Mouse (Mus musculus) right cerebral cortex, postnatal 25 days (tissue): ENCODE measurements around the gene Sestd1.

ENCODE experiments used
- DNase-seq: peaks from one replicate; pipeline ENCODE4 v3.0.0; 2022

Sestd1 gene

DNA sequence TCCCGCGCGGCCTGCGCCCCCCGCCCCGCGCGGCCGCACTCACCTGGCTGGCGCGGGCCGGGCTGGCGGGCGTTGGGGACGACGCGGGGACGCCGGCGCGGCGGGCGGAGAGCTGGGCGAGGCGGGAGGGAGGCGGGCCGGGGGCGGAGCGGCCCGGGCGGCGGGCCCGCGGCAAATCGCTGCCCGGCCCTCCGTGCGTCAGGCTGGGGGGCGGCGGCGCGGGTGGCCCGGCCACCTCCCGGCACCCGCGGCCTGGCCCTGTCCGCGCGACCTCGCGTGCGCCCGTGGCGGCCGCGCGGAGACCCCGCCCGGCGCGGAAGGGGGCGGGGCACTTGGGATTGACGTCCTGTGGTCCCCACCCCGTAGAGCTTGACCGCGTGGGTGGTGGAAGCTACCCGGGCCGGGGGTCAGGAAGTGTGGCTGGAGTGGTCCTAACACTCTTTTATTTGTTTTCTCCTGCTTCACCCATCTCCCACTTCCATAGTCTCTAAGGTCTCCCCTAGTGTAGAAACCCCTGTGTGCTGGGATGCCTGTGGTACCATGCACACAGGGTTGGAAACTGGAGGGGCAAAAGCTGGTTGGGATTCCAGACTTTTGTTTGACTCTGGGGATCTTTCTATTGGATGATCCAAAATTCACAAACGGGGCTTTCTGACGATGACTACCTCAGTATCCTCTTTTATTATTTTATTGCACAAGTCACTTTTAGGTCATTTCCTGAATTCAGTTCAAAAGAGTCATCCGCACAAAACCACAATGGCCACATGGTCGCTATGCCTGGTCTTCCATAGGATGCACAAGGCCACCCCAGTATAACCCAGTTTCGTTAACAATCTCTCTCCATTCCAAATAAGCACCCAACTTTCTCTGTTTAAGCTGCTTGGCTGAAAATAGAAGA is at the start of gene Sestd1:
Sestd1 (minus strand) TSS at position 81 of the 898 bp plus-strand sequence.
- DNase-seq: peak; percentile 72

DNA sequence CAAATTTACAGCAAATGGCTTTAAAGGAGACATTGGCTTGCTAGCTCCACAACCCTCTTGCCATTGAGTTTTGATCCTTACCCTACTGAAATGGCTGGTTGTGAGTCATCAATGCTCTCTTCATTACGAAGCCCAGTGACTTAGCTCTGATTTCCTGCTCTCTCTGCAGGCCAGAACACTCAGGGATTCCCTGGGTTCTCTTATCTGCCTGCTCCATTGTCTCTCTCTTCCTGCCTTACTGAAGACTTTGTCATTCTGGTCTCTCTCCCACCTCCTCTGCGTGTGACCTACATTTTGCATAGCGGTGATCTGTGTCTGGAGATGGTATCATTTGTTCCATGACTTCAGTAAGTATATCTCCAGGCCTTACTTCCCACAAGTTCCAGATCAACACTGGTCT is 46.9 kb upstream of the Sestd1 start:
- DNase-seq: no peak

DNA sequence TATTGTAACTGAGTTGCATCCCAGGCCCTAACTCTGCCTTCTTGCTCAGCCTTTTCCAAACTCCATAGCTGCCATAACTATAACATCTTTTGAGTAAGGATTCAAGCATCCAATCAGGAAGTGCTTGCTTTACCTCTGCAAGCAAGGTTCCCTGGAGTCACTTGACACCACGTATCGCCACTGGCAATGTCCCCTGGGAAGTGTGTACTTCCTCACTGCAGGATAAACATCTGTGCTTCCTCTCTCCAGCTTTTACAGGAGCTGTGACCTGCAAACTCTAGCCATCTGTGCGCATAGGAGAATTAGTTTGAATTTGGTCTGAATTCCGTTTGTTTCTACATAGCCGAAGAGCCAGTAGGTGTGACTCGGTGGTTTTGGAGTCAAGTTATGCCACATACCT is 43.3 kb upstream of the Sestd1 start:
- no peak for DNase-seq

DNA sequence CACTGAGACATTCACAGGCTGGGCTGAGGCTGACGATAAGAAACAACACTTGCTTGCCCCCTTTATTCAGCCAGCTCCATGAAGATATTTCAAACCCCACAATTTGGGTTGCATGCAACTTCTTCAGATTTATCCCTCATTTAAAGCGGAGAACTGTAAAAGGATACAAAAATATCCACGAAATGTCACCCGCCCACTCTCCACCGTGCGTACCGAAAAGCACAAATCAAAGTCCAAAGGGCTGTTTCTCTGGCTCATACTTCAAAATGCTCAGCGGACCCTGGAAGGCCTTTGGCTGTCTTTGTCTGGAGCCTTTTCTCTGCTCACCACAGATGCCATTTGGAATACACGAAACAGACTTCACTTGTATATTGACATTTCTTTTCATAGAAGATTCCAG is 42.8 kb upstream of the Sestd1 start:
- no peak for DNase-seq

- DNase-seq: no peak
These were observed 38.8 kb upstream of the Sestd1 start for GRCm38 (mm10) chr2:77319196-77319595.

DNA sequence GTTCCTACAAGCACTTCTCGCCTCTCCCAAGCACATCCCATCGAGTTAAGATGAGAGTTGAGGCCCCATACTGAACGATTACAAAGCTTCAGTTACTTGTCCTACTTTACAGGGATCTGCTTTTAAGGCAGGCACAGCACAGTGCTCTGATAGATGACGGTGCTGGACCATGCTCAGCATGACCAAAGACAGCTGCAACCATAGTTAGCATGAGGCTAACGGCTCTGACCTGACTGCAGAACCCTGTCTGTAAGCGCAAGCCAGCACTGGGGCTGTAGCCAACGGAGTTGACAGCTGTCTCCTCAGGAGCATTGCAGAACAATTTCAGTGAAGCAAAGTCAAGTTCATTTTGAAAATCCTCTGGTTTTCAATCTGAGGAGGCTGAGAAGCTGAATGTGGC is 36.6 kb upstream of the Sestd1 start:
- DNase-seq: no peak

DNA sequence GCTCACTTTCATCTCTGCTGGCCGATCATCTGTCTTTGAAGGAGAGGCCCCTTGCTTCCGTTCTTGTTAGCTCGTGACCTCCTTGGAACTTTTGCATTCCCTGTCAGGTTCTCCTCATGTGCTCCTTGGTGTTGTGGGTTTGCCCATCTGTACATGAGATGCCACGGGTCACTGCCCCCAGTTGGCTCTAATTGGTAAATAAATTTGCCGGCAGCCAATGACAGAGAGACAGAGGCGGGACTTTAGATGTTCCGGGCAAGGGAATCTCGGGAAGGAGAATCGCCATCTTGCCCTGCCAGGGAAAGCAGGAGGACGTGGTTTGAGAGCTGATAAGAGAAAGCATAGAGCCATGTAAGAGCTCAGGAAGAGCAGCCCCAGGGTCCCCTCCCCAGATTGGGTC is 33.5 kb upstream of the Sestd1 start:
- DNase-seq: no peak

DNA sequence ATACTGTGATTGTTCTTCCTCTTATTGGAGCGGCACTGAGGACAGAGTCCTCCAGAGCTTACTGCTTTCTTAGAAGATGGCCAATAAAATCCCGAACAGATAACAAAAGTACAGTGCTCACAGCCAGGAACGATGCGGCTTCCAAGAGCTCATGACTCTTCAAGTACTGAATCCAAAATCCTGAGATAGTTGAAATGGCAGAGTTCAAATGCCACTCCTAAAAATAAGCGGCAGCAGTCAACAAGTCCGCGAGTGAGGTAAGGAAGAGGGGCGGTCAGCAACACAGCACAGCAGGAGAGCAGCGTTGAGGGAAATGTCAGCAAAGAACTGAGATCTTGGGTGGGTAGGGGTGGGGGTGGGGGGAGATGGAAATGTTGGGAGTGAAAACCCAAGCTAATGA is 32.2 kb upstream of the Sestd1 start:
- DNase-seq: no peak

DNA sequence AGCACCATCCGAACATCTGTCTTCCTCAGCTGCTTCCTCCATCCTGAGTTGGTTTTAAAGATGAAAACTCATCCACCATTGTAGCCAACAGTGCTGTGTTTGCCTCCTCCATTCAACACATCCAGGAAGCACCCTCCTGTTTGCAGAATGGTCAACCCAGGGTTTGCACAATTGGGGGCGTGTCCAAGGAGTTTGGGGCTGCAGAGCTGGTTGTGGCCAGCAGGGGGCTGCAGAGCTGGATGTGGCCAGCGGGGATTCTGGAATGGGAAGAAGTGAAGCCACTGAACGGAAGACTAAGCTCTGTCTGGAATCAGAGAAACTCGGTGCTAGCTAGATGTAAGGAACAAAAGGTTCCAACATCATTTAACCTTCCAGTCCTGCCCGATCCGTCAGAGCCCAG is 28.9 kb upstream of the Sestd1 start:
- DNase-seq: no peak

GRCm38 (mm10) chr2:77304494-77304893 is 24.1 kb upstream of the Sestd1 start:
- no peak for DNase-seq

GRCm38 (mm10) chr2:77303716-77304115 is 23.3 kb upstream of the Sestd1 start:
- no peak for DNase-seq

- DNase-seq: no peak
These were observed 22.4 kb upstream of the Sestd1 start for GRCm38 (mm10) chr2:77302655-77303348.

GRCm38 (mm10) chr2:77301687-77302389 is 21.4 kb upstream of the Sestd1 start:
- DNase-seq: no peak

GRCm38 (mm10) chr2:77289701-77290100 is 9.3 kb upstream of the Sestd1 start:
- no peak for DNase-seq

- DNase-seq: no peak
These were observed 6.4 kb upstream of the Sestd1 start for GRCm38 (mm10) chr2:77286755-77287154.

DNA sequence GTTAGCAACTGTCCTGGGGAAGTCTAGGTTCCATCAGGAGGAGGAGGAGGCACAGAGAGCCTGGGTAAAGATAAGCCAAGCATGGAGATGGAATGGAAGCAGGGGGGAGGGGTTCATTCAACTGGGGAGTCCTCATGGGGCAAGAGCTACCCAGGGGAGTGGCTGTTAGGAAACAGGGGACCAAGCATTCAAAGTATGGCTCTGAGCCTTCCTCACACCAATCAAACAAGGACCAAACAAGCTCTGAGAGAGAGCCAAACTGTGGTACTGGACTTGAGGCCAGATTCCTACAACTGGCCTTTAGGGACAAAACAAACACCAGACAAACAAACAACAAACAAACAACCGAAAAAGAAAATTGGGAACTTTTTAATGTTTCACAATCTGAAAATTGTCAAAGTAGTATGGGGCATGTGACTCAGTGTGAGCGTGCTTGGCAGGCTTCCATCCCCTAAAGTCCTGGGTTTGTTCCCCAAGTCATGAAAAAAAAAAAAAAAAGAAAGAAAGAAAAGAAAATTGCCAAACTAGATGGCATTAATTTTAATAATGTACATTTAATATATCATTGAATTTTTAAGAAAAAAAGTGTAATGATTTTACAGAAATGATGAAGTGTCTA is 4.0 kb upstream of the Sestd1 start:
- DNase-seq: no peak

- peak; percentile 60 for DNase-seq
These were observed 406 bp downstream of the Sestd1 start for GRCm38 (mm10) chr2:77279861-77280511.

GRCm38 (mm10) chr2:77277272-77277671 is 3.1 kb downstream of the Sestd1 start:
- DNase-seq: no peak

GRCm38 (mm10) chr2:77275851-77276250 is 4.5 kb downstream of the Sestd1 start:
- no peak for DNase-seq

DNA sequence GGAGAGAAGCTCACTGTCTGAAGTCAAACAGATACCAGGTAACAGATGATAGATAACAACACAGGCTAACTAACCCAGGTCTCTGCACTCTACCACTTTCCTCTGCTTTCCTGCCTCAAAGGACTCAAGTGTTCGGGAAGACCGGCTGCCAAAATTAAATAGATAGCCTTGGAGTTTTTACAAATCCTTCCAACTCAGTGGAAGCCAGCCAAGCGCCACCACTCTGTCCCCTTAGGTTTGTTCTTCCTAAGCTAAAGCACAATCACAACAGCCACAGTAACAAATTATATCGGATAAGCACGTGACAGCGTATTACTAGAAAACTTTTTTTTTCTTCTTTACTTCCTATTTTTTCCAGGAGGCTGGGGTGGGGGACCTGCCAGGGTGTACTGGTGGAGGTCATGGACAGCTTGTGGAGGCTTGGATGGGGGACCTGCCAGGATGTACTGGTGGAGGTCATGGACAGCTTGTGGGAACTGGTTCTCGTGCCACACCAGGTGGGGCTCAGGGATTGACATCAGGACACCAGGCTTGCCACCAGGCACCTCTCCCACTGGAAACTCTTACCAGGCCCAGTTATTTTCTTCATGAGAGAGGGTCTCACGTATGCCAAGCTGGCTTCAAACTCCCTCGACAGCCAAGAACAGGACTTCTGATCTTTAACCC is 5.3 kb downstream of the Sestd1 start:
- DNase-seq: no peak

DNA sequence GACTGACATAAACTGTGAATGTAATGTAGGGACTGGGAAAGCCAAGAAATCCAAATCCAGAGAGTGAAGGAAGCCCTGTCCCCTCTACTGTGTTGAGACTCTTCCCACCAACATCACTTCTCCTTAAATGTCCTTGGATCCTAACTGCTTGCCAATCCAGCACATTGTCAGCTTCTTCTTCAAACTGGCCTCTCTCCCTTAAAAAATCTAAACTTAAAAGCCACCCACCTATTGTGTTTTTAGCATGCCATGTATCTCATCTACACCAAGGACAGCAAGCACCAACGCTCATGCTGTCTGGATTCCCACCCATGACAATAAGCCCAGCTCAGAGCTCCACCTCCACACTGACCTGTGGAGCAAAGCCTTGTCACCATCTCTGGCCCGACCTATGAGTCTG is 7.4 kb downstream of the Sestd1 start:
- DNase-seq: no peak

DNA sequence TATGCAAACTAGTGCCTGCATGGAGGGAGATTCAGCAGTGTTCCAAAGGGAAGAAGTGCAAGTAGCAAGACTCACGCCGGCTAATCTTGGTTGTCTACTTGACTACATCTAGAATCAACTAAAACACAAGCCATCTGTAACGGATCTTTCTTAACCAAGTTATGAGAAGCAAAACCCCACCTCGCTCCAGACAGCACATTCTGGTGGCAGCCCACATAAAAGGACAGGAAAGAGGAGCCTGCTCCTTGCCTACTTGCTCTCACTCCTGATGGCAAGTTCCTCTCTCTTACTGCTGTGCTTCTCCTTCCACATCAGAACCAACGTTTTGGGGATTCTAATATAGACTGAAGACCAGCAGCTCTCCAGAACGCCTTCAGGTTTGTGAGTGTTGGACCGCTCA is 9.6 kb downstream of the Sestd1 start:
- DNase-seq: no peak
